Mouse (Mus musculus) kidney, postnatal 0 days (tissue): ENCODE data around the gene D430041D05Rik. TPM values are rescaled to one million over a fixed set of nuclear protein-coding genes. Genes with fewer than 3 reads are reported as not detected.

ENCODE experiments used
- ATAC-seq: fragments of 200-750 bp; cut with Nextera tagmentation; replicated peaks from 2 replicates; pipeline ENCODE4 v1.8.0; 2017; ENCODE audit warnings: low read depth, moderate number of reproducible peaks, moderate TSS enrichment, moderate library complexity; ENCODE audit not compliant: low FRiP score
- DNase-seq: peaks from one replicate; pipeline ENCODE4 v3.0.0-alpha.2; 2016; ENCODE audit warnings: low spot score
- H3K27ac ChIP-seq: fragments of 300-500 bp; sonication (generic); 2 replicates; pipeline ENCODE4 v1.5.1; 2014; ENCODE audit warnings: mild to moderate bottlenecking
- H3K27me3 ChIP-seq: fragments of 300-500 bp; sonication (generic); 2 replicates; pipeline ENCODE4 v1.6.1; 2014; ENCODE audit warnings: low read length, mixed read lengths; ENCODE audit not compliant: insufficient read depth
- H3K36me3 ChIP-seq: fragments of 300-500 bp; sonication (generic); 2 replicates; pipeline ENCODE4 v1.6.1; 2014; ENCODE audit warnings: low read length, mixed read lengths; ENCODE audit not compliant: insufficient read depth
- H3K4me1 ChIP-seq: fragments of 300-500 bp; sonication (generic); replicated peaks from 2 replicates; pipeline ENCODE4 v1.6.1; 2014; ENCODE audit warnings: antibody characterized with exemption, low read length, mixed read lengths; ENCODE audit not compliant: insufficient read depth
- H3K4me2 ChIP-seq: fragments of 300-500 bp; sonication (generic); 2 replicates; pipeline ENCODE4 v1.6.1; 2014; ENCODE audit warnings: mild to moderate bottlenecking, low read length, moderate library complexity, mixed read lengths
- H3K4me3 ChIP-seq: fragments of 300-500 bp; sonication (generic); replicated peaks from 2 replicates; pipeline ENCODE4 v1.5.1; 2014; ENCODE audit warnings: low read depth, low read length
- H3K9ac ChIP-seq: fragments of 300-500 bp; sonication (generic); 2 replicates; pipeline ENCODE4 v1.6.1; 2014; ENCODE audit warnings: low read depth, low read length
- H3K9me3 ChIP-seq: fragments of 300-500 bp; sonication (generic); replicated peaks from 2 replicates; pipeline ENCODE4 v1.6.1; 2016; ENCODE audit warnings: low read length, inconsistent platforms, mixed read lengths
- CTCF ChIP-seq: IDR thresholded peaks from 2 replicates; pipeline ENCODE4 v1.5.1; 2016; ENCODE audit warnings: antibody characterized with exemption, low read depth, mild to moderate bottlenecking, moderate library complexity
- WGBS: fragments of 180-500 bp; shearing (Covaris S2); extraction: QIAGEN DNeasy Blood & Tissue Kit; methylation state at CpG from one replicate; pipeline ENCODE4 v1.1.7; 2014; 5-methylcytosine and 5-hydroxymethylcytosine counted together
- polyA plus RNA-seq: library from polyadenylated mRNA; unstranded; fragments of >200 nt; fragmentation: Nextera tagmentation; extraction: Ambion mirVana; gene quantifications from 2 replicates; pipeline ENCODE4 v1.2.1, GENCODE M21; 2015

D430041D05Rik gene
- polyA plus RNA-seq, 1 experiment from 2014 or later: 0.22 TPM

DNA sequence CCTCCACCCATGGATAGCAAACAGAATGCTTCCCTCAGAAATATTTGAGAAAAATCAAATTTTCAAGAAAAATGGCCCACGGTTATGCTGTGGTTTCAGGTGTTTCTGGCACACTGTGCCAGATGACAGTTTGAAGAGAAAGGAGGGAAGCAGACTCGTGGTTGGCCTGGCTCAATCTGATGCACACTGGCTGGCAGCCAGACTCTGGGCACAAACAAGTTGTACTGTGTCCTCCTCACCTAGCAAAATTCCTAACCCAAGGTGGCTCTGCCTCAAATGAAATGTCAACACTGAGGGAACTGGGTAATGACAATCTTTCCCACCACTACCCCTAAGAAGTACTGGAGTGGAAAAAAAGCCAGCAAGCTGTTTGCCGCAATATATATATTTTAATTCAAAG, 15.3 kb upstream of the D430041D05Rik start:
- TF ChIP-seq CTCF: no peak
- Histone ChIP-seq H3K9ac (no peak overlapping the region), H3K9me3 (no peaks in the 10 kb centered on the region), H3K4me1 (no peaks in the 10 kb centered on the region), H3K36me3 (peaks cover 12% of the 10 kb centered on the region; the same call in 1 of the 2 replicates), H3K27ac (no peak overlapping the region), H3K4me3 (no peak overlapping the region), H3K4me2 (no peak overlapping the region), H3K27me3 (no peaks in the 10 kb centered on the region)
- DNase-seq (no peak), ATAC-seq (no peak)
- 71% methylated on average over 3 of the region's 3 CpGs for WGBS

DNA sequence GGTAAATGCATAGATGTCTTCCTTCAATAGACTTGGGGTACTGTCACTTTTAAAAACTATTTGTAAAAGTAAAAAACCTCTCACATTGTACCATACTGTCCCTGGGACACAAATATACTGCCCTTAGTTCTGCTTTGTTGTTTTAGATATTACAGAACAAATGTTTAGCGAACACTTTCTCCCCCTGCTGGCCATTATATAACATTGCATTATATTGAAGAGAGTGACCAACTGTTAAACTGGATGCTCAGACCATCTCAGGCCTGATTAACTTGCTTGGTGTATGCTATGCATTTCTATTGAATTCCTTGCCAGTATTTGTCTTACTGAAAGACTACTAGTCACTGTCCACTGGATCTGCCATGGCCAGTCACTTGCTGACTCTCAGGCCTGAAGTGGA, 11.4 kb upstream of the D430041D05Rik start:
- DNase-seq (peak; percentile 86), ATAC-seq (no peak)
- no peak overlapping the region for H3K4me3 ChIP-seq
- no peaks in the 10 kb centered on the region for H3K9me3 ChIP-seq
- H3K27ac ChIP-seq: no peak overlapping the region
- H3K36me3 ChIP-seq: no peaks in the 10 kb centered on the region
- H3K4me2 ChIP-seq: no peak overlapping the region
- no peaks in the 10 kb centered on the region for H3K27me3 ChIP-seq
- 7% methylated on average over 1 of the region's 1 CpGs for WGBS
- TF ChIP-seq CTCF: peak; percentile 88
- H3K4me1 ChIP-seq: no peaks in the 10 kb centered on the region
- H3K9ac ChIP-seq: no peak overlapping the region

DNA sequence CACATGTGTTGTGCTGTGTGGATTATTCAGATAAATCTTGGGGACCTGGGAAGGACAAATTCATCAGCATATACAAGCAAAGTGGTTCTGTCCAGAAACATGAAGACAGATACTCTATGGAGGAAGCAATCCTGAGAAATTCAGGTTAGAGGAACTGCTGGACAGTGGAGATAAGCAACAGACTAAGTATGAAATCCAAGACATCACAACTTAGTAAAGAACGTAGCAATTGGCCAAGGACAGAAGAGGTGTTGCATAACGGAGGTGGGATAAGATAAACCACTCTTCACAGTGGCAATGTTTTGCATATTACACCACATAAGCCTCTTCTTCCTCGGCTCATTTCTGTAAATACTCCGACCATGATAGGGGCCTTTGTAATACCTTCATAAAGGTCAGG, 10.0 kb upstream of the D430041D05Rik start:
- no peak overlapping the region for H3K27ac ChIP-seq

DNA sequence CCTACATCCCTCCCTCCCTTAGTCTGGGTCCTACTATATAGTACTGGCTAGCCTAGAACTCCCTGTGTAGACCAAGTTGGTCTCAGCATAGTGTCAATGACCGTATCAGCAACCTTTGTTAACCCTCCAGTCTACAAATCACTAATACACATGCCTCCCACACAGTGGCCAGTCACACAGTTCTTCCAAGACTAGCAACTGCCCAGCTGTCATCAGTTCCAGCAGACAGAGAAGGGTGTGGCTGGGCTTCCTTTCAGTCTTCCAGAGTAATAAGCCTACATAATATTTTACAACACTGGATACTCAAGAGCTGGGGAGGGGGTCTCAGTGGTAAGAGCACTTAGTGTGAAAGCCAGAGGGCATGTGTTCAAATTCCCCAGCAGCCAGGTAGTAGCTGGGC, 9.2 kb upstream of the D430041D05Rik start:
- Histone ChIP-seq H3K27ac (no peak overlapping the region), H3K9me3 (no peaks in the 10 kb centered on the region), H3K9ac (no peak overlapping the region), H3K36me3 (no peaks in the 10 kb centered on the region), H3K4me1 (no peaks in the 10 kb centered on the region), H3K4me2 (no peak overlapping the region), H3K27me3 (no peaks in the 10 kb centered on the region), H3K4me3 (no peak overlapping the region)
- ATAC-seq (no peak), DNase-seq (no peak)
- TF ChIP-seq CTCF: no peak
- 24% methylated on average over 1 of the region's 1 CpGs for WGBS

More for the DNA sequence above, 10.0 kb upstream of the D430041D05Rik start:
- no peaks in the 10 kb centered on the region for H3K27me3 ChIP-seq
- no peak overlapping the region for H3K4me2 ChIP-seq
- WGBS: 86% methylated on average over 4 of the region's 4 CpGs
- ATAC-seq: no peak
- no peaks in the 10 kb centered on the region for H3K9me3 ChIP-seq
- H3K9ac ChIP-seq: no peak overlapping the region
- no peaks in the 10 kb centered on the region for H3K4me1 ChIP-seq
- no peak overlapping the region for H3K4me3 ChIP-seq
- TF ChIP-seq CTCF: no peak
- DNase-seq: no peak
- H3K36me3 ChIP-seq: no peaks in the 10 kb centered on the region

DNA sequence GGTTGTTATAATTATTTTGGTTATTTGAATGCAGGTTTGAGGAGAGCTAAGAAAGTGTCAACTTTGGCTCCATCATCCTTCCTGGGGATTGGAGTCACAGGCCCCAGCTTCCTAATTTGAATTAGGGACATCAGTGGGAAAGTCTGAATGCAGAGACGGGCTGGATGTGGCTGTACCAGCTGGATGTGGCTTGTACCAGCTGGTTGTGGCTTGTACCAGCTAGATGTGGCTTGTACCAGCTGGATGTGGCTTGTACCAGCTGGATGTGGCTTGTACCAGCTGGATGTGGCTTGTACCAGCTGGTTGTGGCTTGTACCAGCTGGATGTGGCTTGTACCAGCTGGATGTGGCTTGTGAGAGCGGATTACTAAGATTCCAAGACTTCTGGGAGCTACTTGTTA, 8.6 kb upstream of the D430041D05Rik start:
- H3K9me3 ChIP-seq: no peaks in the 10 kb centered on the region
- no peak for DNase-seq
- no peaks in the 10 kb centered on the region for H3K36me3 ChIP-seq
- ATAC-seq: no peak
- WGBS: 86% methylated on average over 2 of the region's 2 CpGs
- no peaks in the 10 kb centered on the region for H3K4me1 ChIP-seq
- H3K4me3 ChIP-seq: no peak overlapping the region
- H3K9ac ChIP-seq: no peak overlapping the region
- H3K27me3 ChIP-seq: no peaks in the 10 kb centered on the region
- H3K27ac ChIP-seq: no peak overlapping the region
- TF ChIP-seq CTCF: no peak
- no peak overlapping the region for H3K4me2 ChIP-seq

DNA sequence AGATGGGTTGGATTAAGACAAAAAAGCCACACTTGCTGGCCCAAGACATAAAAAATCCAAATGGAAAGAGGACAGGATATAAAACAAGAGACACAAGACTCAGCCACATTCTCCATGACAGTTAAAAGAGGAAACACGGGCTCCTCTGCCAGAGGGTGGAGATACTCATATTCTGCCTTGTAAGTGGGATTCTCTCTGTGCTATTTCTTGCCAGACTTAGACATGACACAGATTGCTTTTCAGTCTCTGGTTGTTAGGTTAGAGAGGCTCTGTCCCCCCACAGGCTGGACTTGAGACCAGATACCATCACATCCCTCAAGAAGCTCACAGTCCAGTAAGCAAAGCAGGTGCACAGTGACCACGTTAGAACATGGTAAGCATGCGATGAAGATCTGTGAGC, 2.2 kb upstream of the D430041D05Rik start:
- TF ChIP-seq CTCF: no peak
- Histone ChIP-seq H3K4me2 (no peak overlapping the region), H3K36me3 (no peaks in the 10 kb centered on the region), H3K27me3 (peaks cover 35% of the 10 kb centered on the region), H3K4me1 (peaks cover 7% of the 10 kb centered on the region), H3K9me3 (no peaks in the 10 kb centered on the region), H3K4me3 (no peak overlapping the region), H3K27ac (no peak overlapping the region), H3K9ac (no peak overlapping the region)
- no peak for ATAC-seq
- WGBS: 63% methylated on average over 3 of the region's 3 CpGs
- DNase-seq: no peak

DNA sequence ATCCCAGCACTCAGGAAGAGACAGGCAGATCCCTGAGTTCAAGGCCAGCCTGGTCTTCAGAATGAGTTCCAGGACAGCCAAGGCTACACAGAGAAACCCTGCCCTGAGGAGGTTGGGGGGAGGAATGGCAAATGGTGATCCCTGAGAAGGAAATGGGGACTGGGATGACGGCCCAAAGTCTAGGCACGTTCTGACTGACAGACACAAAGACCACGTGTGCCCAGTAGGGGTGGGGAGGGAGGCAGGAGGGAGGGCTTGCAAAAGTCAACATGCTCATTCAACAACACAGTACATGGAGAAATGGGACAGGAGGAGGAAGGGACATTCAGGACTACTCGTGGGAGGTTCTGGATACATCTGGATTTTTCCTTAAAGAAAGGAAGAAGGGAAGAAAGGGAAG, 1.7 kb upstream of the D430041D05Rik start:
- peaks cover 37% of the 10 kb centered on the region for H3K27me3 ChIP-seq
- 32% methylated on average over 4 of the region's 4 CpGs for WGBS
- ATAC-seq: no peak

More for the DNA sequence above, 1.7 kb upstream of the D430041D05Rik start:
- H3K9me3 ChIP-seq: no peaks in the 10 kb centered on the region
- no peaks in the 10 kb centered on the region for H3K36me3 ChIP-seq
- no peak for TF ChIP-seq CTCF
- H3K4me2 ChIP-seq: no peak overlapping the region
- peaks cover 7% of the 10 kb centered on the region for H3K4me1 ChIP-seq
- H3K4me3 ChIP-seq: no peak overlapping the region
- no peak overlapping the region for H3K9ac ChIP-seq
- DNase-seq: no peak
- H3K27ac ChIP-seq: no peak overlapping the region
